Mouse (Mus musculus) adrenal gland, postnatal 25 days (tissue): ENCODE results near the gene Cypt2. TPM values are rescaled to one million over a fixed set of nuclear protein-coding genes. Genes with fewer than 3 reads are reported as not detected.
"Not testable (repeated sequence)": the region's sequence is repeated elsewhere in the genome, so short reads cannot be mapped to it uniquely, and the experiment has no call there.

Source experiments
- DNase-seq: peaks from one replicate; pipeline ENCODE4 v3.0.0; 2021; ENCODE audit warnings: mixed read lengths
- long read RNA-seq: library from polyadenylated mRNA; stranded (forward); transcript quantifications from one replicate; pipeline ENCODE4 v2.0.0, GENCODE M21; 2021
- total RNA-seq: library from RNA; stranded (reverse); gene quantifications from 2 replicates; pipeline ENCODE4 v1.2.3, GENCODE M21; 2021

Cypt2 gene
- not detected in 2 replicates for total RNA-seq
- long read RNA-seq = 0 reads

- DNase-seq = not testable (repeated sequence)
Measured at GRCm38 (mm10) chrX:105499472-105499871, at the start of gene Cypt2. Gene Cypt2 (plus strand): TSS chrX:105499772.

GRCm38 (mm10) chrX:105546234-105546633 is 46.7 kb downstream of the Cypt2 start:
- no peak for DNase-seq
